Mouse (Mus musculus): ENCODE data around the gene B4galt2.

- TF ChIP-seq CTCF (IDR thresholded peaks at IDR 0.05 in 2 of 3, conservative IDR thresholded peaks at IDR 0.05 in 1 of 3; ENCODE audit: control insufficient read depth in 1 of 3, insufficient read depth in 1 of 3, low read depth in 2 of 3, low read length in 3 of 3, poor library complexity in 1 of 3, severe bottlenecking in 1 of 3) (no peak), POLR2A (IDR thresholded peaks at IDR 0.05; ENCODE audit: control insufficient read depth in 1 of 2, insufficient read depth in 1 of 2, low read depth in 1 of 2, low read length in 2 of 2, poor library complexity in 1 of 2) (no peak), ZNF384 (IDR thresholded peaks at IDR 0.05; ENCODE audit: low read depth, low read length) (no peak), MYB (IDR thresholded peaks at IDR 0.05; ENCODE audit: low read depth, low read length) (no peak), TCF12 (IDR thresholded peaks at IDR 0.05; ENCODE audit: low read depth, low read length) (no peak), MAFK (IDR thresholded peaks at IDR 0.05; ENCODE audit: borderline replicate concordance, low read depth, low read length) (no peak), SMC3 (IDR thresholded peaks at IDR 0.05; ENCODE audit: low read depth, low read length) (no peak), ZKSCAN1 (IDR thresholded peaks at IDR 0.05; ENCODE audit: low read depth, low read length) (no peak), E2F4 (IDR thresholded peaks at IDR 0.05; ENCODE audit: borderline replicate concordance, low read depth, low read length) (no peak), NRF1 (IDR thresholded peaks at IDR 0.05; ENCODE audit: insufficient read depth, low read depth, low read length, poor library complexity, severe bottlenecking) (no peak)
Measured at GRCm38 (mm10) chr4:117870437-117870836, 12.8 kb downstream of the B4galt2 start.
